In the genomic region with DNA sequence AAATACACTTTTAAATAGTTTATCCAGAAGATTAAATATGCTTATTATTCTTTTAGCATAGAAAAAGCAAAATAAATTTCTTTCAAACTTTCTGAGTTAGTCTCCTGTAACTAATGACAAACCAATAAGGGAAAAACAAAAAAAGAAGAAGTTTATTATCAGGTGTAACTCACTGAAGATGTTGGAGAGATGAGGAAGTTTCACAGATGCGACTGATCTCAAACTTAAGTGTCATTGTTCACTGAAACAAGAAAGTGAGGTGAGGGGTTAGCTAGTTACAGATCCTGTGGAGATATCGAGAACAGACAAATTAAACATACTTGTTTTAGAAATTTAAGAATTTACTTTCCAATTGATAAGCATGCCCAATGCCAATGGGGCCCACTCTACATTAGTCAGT, we compare ENCODE assay signal across 16 mouse cellular contexts.
"Had no signal": no experiment of that assay in that cellular context is flagged by ENCODE, and none has a peak within 500 bp of the region (broad histone marks: within the 10 kb centered on the region; RNA-seq: fewer than 3 reads in every experiment).

No protein-coding gene starts in this region.

- H3K4me3 ChIP-seq: neural tube, embryonic 13.5 days; neural tube, embryonic 15.5 days; stomach, embryonic 15.5 days had no signal

- DNase-seq: retina, postnatal 1 day; right cerebral cortex, adult 18-20 months; right cerebral cortex, postnatal 14 days; right cerebral cortex, postnatal 25 days; right cerebral cortex, postnatal 4 days; spleen, adult 18-20 months; thymus, adult 18-20 months; thymus, adult 2 months; thymus, postnatal 14 days; thymus, postnatal 25 days; thymus, postnatal 36 days; thymus, postnatal 4 days had no signal

- H3K27ac ChIP-seq: neural tube, embryonic 13.5 days; neural tube, embryonic 15.5 days; stomach, embryonic 15.5 days; stomach, postnatal 0 days had no signal

- H3K4me1 ChIP-seq: neural tube, embryonic 15.5 days; stomach, embryonic 15.5 days had no signal

- H3K9me3 ChIP-seq: neural tube, embryonic 13.5 days; neural tube, embryonic 15.5 days; stomach, embryonic 15.5 days had no signal

- H3K36me3 ChIP-seq: neural tube, embryonic 13.5 days; neural tube, embryonic 15.5 days; stomach, embryonic 15.5 days had no signal

- H3K27me3 ChIP-seq: neural tube, embryonic 13.5 days; neural tube, embryonic 15.5 days; stomach, embryonic 15.5 days had no signal

- H3K9ac ChIP-seq: neural tube, embryonic 13.5 days; neural tube, embryonic 15.5 days; stomach, embryonic 15.5 days had no signal
